Mouse (Mus musculus): Measurements from ENCODE around the gene Olfr1495. TPM values are rescaled to one million over a fixed set of nuclear protein-coding genes. Genes with fewer than 3 reads are reported as not detected.

Gene Olfr1495
- total RNA-seq (2014; fragmentation: Nextera tagmentation), result not detected in 2 replicates
- not detected in 2 replicates for total RNA-seq (2017)
- polyA plus RNA-seq (2012), result not detected in 2 replicates

DNA sequence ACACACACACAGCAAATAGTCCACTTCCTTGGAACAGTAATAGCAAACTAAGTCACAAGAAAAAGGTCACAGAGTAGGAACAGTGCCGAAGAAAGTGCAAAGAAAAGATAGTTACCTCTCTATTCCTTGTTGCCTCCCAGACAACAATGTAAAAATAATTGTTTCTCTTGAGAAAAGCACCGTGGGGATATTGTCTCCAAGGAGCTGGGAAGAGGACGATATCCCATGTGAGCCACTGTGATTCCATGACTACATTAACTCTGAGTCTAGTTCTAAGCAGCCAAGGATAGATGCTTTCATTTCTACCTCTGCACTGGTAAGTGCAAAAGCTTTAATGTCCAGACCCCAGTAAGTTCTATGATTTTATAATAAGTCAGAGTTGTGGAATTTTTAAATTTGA is at the start of gene Olfr1495:
Olfr1495 (plus strand) TSS at position 301 of the 400 bp plus-strand sequence.
- Histone ChIP-seq H3K27me3 (ENCODE audit: insufficient read depth, low read length) (no peaks in the 10 kb centered on the region), H3K36me3 (replicated peaks) (no peaks in the 10 kb centered on the region), H3K4me1 (ENCODE audit: insufficient read depth, low read depth, low read length) (no peaks in the 10 kb centered on the region), H3K9me3 (replicated peaks) (no peaks in the 10 kb centered on the region), H3K4me3 (ENCODE audit: low read depth, low read length) (no peak within 1 kb of the TSS)
- ATAC-seq (ENCODE audit: extremely low read depth, insufficient number of reproducible peaks, low FRiP score, poor library complexity, severe bottlenecking), result no peak
- no peak for TF ChIP-seq GATA2 (IDR thresholded peaks at IDR 0.05; ENCODE audit: borderline replicate concordance, low read depth, low read length)
- no peak for TF ChIP-seq POLR2AphosphoS5 (IDR thresholded peaks at IDR 0.05; ENCODE audit: insufficient replicate concordance, low read depth, low read length)
- no peak for TF ChIP-seq CTCF (IDR thresholded peaks at IDR 0.05; ENCODE audit: low read depth, low read length)
- TF ChIP-seq GATA1 (IDR thresholded peaks at IDR 0.05; ENCODE audit: borderline replicate concordance, low read length), result no peak
- no peak for TF ChIP-seq TAL1 (conservative IDR thresholded peaks at IDR 0.05; ENCODE audit: low read depth, low read length)
- no peak for DNase-seq (ENCODE audit: low spot score)

DNA sequence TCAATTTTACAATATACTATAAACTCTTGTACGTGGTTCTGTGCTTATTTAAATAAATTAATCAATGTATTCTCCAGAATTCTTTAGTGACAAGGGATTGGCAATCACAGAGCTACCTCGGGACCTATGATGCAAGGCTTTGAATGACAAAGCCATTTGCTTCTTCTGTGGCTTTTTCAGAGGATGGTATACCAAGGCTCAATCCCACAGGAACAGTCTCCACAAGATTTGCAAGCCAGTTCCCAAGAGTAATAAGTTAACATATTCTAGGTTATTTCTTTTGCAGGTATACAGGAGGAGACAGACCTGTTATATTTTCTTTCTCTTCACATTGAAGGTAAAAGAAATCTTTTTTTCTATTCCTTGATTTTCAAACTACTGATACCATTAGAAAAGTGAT is 41.4 kb upstream of the Olfr1495 start, which contains the start of gene Olfr1493-ps1:
Olfr1493-ps1 (plus strand) TSS at position 301 of the 400 bp plus-strand sequence.
- no peak within 1 kb of the TSS for H3K4me3 ChIP-seq (ENCODE audit: low read depth, low read length)
- TF ChIP-seq GATA1 (IDR thresholded peaks at IDR 0.05; ENCODE audit: borderline replicate concordance, low read length), result no peak
- DNase-seq (ENCODE audit: low spot score), result no peak
- H3K36me3 ChIP-seq (replicated peaks), result no peaks in the 10 kb centered on the region
- H3K4me1 ChIP-seq (ENCODE audit: insufficient read depth, low read depth, low read length), result no peaks in the 10 kb centered on the region
- no peaks in the 10 kb centered on the region for H3K9me3 ChIP-seq (replicated peaks)
- ATAC-seq (ENCODE audit: extremely low read depth, insufficient number of reproducible peaks, low FRiP score, poor library complexity, severe bottlenecking), result no peak
- H3K27me3 ChIP-seq (ENCODE audit: insufficient read depth, low read length), result no peaks in the 10 kb centered on the region

DNA sequence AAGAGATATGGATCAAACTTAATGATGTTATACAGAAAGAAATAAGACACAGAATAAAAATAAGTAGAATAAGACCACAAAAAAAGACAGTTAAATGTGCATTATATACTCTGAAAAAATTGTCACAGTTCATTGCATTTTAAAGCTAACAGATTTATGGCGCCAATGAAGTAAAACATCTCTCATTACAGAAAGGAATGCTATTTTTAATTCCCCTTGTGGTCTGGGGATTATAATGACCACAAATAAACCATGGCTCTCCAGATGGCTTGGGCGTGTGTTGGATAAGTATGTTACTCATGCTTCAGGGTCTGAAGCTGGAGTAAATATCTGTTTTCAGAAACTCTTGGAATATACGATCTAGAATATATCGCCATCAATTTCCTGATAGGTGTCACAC is 25.0 kb upstream of the Olfr1495 start, which contains the start of gene Olfr1494:
Olfr1494 (plus strand) TSS at position 301 of the 400 bp plus-strand sequence.
- DNase-seq (ENCODE audit: low spot score) (no peak), ATAC-seq (ENCODE audit: extremely low read depth, insufficient number of reproducible peaks, low FRiP score, poor library complexity, severe bottlenecking) (no peak)
- Histone ChIP-seq H3K36me3 (replicated peaks) (no peaks in the 10 kb centered on the region), H3K9me3 (replicated peaks) (no peaks in the 10 kb centered on the region), H3K4me3 (ENCODE audit: low read depth, low read length) (no peak within 1 kb of the TSS), H3K27me3 (ENCODE audit: insufficient read depth, low read length) (no peaks in the 10 kb centered on the region), H3K4me1 (ENCODE audit: insufficient read depth, low read depth, low read length) (no peaks in the 10 kb centered on the region)
- no peak for TF ChIP-seq POLR2AphosphoS5 (IDR thresholded peaks at IDR 0.05; ENCODE audit: insufficient replicate concordance, low read depth, low read length)
- TF ChIP-seq CTCF (IDR thresholded peaks at IDR 0.05; ENCODE audit: low read depth, low read length), result no peak
- no peak for TF ChIP-seq GATA2 (IDR thresholded peaks at IDR 0.05; ENCODE audit: borderline replicate concordance, low read depth, low read length)
- TF ChIP-seq GATA1 (IDR thresholded peaks at IDR 0.05; ENCODE audit: borderline replicate concordance, low read length), result no peak
- TF ChIP-seq TAL1 (conservative IDR thresholded peaks at IDR 0.05; ENCODE audit: low read depth, low read length), result no peak

DNA sequence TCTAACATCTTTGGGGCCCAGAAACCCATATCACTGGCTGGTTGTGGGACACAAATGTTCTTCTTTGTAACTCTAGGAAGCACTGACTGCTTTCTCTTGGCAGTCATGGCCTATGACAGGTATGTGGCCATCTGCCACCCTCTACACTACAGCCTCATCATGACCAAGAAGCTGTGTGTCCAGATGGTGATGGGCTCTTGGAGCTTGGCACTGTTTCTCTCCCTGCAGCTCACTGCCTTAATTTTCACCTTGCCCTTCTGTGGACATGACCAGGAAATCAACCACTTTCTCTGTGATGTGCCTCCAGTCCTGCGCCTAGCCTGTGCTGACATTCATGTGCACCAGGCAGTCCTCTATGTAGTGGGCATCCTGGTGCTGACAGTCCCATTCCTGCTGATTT is 15.0 kb upstream of the Olfr1495 start:
- no peaks in the 10 kb centered on the region for H3K9me3 ChIP-seq (replicated peaks)
- ATAC-seq (ENCODE audit: extremely low read depth, insufficient number of reproducible peaks, low FRiP score, poor library complexity, severe bottlenecking) (no peak), DNase-seq (ENCODE audit: low spot score) (no peak)
- no peak for TF ChIP-seq POLR2AphosphoS5 (IDR thresholded peaks at IDR 0.05; ENCODE audit: insufficient replicate concordance, low read depth, low read length)
- no peak for TF ChIP-seq GATA1 (IDR thresholded peaks at IDR 0.05; ENCODE audit: borderline replicate concordance, low read length)
- no peak for TF ChIP-seq GATA2 (IDR thresholded peaks at IDR 0.05; ENCODE audit: borderline replicate concordance, low read depth, low read length)
- no peak for TF ChIP-seq CTCF (IDR thresholded peaks at IDR 0.05; ENCODE audit: low read depth, low read length)
- H3K4me1 ChIP-seq (ENCODE audit: insufficient read depth, low read depth, low read length), result no peaks in the 10 kb centered on the region
- H3K36me3 ChIP-seq (replicated peaks), result no peaks in the 10 kb centered on the region
- H3K27me3 ChIP-seq (ENCODE audit: insufficient read depth, low read length), result no peaks in the 10 kb centered on the region
- no peak overlapping the region for H3K4me3 ChIP-seq (ENCODE audit: low read depth, low read length)

DNA sequence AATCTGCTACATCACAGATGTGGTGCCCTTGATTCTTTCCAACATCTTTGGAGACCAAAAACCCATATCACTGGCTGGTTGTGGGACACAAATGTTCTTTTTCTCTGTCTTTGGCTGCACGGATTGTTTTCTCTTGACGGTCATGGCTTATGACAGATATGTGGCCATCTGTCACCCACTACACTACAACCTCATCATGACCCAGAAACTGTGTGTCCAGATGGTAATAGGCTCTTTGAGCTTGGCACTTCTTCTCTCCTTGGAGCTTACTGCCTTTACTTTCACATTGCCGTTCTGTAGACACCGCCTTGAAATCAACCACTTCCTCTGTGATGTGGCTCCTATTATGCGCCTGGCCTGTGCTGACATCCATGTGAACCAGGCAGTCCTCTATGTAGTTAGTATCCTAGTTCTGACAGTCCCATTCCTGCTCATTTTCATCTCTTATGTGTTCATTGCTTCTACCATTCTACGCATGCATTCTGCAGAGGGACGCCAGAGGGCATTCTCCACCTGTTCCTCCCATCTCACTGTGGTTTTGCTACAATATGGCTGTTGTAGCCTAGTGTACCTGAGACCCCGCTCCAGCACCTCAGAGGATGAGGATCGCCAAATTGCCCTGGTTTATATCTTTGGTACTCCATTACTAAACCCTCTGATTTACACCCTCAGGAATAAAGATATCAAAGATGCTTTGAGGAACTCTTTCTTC is 4.3 kb downstream of the Olfr1495 start:
- no peak for TF ChIP-seq POLR2AphosphoS5 (IDR thresholded peaks at IDR 0.05; ENCODE audit: insufficient replicate concordance, low read depth, low read length)
- TF ChIP-seq GATA2 (IDR thresholded peaks at IDR 0.05; ENCODE audit: borderline replicate concordance, low read depth, low read length), result no peak
- TF ChIP-seq GATA1 (IDR thresholded peaks at IDR 0.05; ENCODE audit: borderline replicate concordance, low read length), result no peak
- no peak for TF ChIP-seq CTCF (IDR thresholded peaks at IDR 0.05; ENCODE audit: low read depth, low read length)
- TF ChIP-seq TAL1 (conservative IDR thresholded peaks at IDR 0.05; ENCODE audit: low read depth, low read length), result no peak
- DNase-seq (ENCODE audit: low spot score), result no peak

DNA sequence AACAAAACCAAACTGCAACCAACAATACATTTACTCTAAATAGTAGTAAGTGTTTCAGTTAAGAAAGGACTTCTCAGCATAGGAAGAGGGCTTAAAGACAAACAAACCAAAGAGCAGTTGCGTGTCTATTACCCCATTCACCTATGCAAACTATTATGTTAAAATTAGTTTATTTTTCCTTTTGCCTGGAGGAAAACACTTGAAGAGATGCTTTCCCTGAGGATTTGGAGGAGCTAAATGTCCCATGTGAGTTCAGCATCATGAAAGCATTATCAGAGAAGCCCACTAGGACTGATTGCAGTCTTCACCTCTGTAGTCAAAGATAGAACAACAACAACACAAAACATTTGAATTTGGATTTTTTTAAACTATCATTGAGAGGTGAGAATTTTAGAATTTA is 13.2 kb downstream of the Olfr1495 start, which contains the start of gene Olfr1496:
Olfr1496 (plus strand) TSS at position 301 of the 400 bp plus-strand sequence.
- no peaks in the 10 kb centered on the region for H3K36me3 ChIP-seq (replicated peaks)
- ATAC-seq (ENCODE audit: extremely low read depth, insufficient number of reproducible peaks, low FRiP score, poor library complexity, severe bottlenecking) (no peak), DNase-seq (ENCODE audit: low spot score) (no peak)
- H3K4me1 ChIP-seq (ENCODE audit: insufficient read depth, low read depth, low read length), result no peaks in the 10 kb centered on the region
- H3K9me3 ChIP-seq (replicated peaks), result no peaks in the 10 kb centered on the region
- no peak within 1 kb of the TSS for H3K4me3 ChIP-seq (ENCODE audit: low read depth, low read length)
- TF ChIP-seq POLR2AphosphoS5 (IDR thresholded peaks at IDR 0.05; ENCODE audit: insufficient replicate concordance, low read depth, low read length) (no peak), TAL1 (conservative IDR thresholded peaks at IDR 0.05; ENCODE audit: low read depth, low read length) (no peak), GATA1 (IDR thresholded peaks at IDR 0.05; ENCODE audit: borderline replicate concordance, low read length) (no peak), CTCF (IDR thresholded peaks at IDR 0.05; ENCODE audit: low read depth, low read length) (no peak), GATA2 (IDR thresholded peaks at IDR 0.05; ENCODE audit: borderline replicate concordance, low read depth, low read length) (no peak)
- H3K27me3 ChIP-seq (ENCODE audit: insufficient read depth, low read length), result no peaks in the 10 kb centered on the region

More for the DNA sequence above, 4.3 kb downstream of the Olfr1495 start:
- H3K4me3 ChIP-seq (ENCODE audit: low read depth, low read length), result no peak overlapping the region
- H3K36me3 ChIP-seq (replicated peaks), result no peaks in the 10 kb centered on the region
- ATAC-seq (ENCODE audit: extremely low read depth, insufficient number of reproducible peaks, low FRiP score, poor library complexity, severe bottlenecking), result no peak
- H3K9me3 ChIP-seq (replicated peaks), result peaks cover 2% of the 10 kb centered on the region; the same call in 1 of the 2 replicates
- H3K27me3 ChIP-seq (ENCODE audit: insufficient read depth, low read length), result no peaks in the 10 kb centered on the region
- H3K4me1 ChIP-seq (ENCODE audit: insufficient read depth, low read depth, low read length), result no peaks in the 10 kb centered on the region

Measured in G1E (cell line).